Mouse (Mus musculus) heart, embryonic 14.5 days (tissue): ENCODE measurements at regions not wholly inside any gene's neighbourhood (a gene's known extent, or its start where the extent isn't known, plus 50 kb on each side); places are given as distances from the start of the nearest gene placed in this dataset.

Source experiments
- ATAC-seq: fragments of 200-750 bp; cut with Nextera tagmentation; 2 replicates; pipeline ENCODE4 v1.8.0; 2017; ENCODE audit warnings: low read depth, moderate TSS enrichment; ENCODE audit not compliant: insufficient number of reproducible peaks, insufficient read depth, low FRiP score
- H3K27ac ChIP-seq, 2 experiments: fragments of 200-500 bp in 1 of 2; fragments of 300-500 bp in 1 of 2; sonication (generic) in 1 of 2; replicated peaks in 1 of 2; 2 replicates each; pipeline ENCODE4 v1.5.1; 2012 to 2014; ENCODE audit warnings: low read depth in 2 of 2, low read length in 2 of 2, control low read depth in 1 of 2, mild to moderate bottlenecking in 1 of 2, mixed read lengths in 1 of 2; ENCODE audit not compliant: control insufficient read depth in 1 of 2, insufficient read depth in 1 of 2
- H3K27me3 ChIP-seq: fragments of 300-500 bp; sonication (generic); 2 replicates; pipeline ENCODE4 v1.6.1; 2014; ENCODE audit warnings: mild to moderate bottlenecking, low read length, control low read depth; ENCODE audit not compliant: control insufficient read depth, insufficient read depth
- H3K36me3 ChIP-seq: fragments of 300-500 bp; sonication (generic); 2 replicates; pipeline ENCODE4 v1.6.1; 2014; ENCODE audit warnings: mild to moderate bottlenecking, control low read depth, low read length, mixed read lengths; ENCODE audit not compliant: control insufficient read depth, insufficient read depth
- H3K4me1 ChIP-seq, 2 experiments: fragments of 200-500 bp in 1 of 2; fragments of 300-500 bp in 1 of 2; sonication (generic) in 1 of 2; 2 replicates each; pipeline ENCODE4 v1.6.1; 2012 to 2014; ENCODE audit warnings: low read length in 2 of 2, control low read depth in 1 of 2, mixed read lengths in 1 of 2; ENCODE audit not compliant: control insufficient read depth in 2 of 2, insufficient read depth in 2 of 2
- H3K4me2 ChIP-seq: fragments of 300-500 bp; sonication (generic); 2 replicates; pipeline ENCODE4 v1.6.1; 2014; ENCODE audit warnings: mild to moderate bottlenecking, low read length
- H3K4me3 ChIP-seq, 2 experiments: fragments of 200-500 bp in 1 of 2; fragments of 300-500 bp in 1 of 2; sonication (generic) in 1 of 2; 2 replicates each; pipeline ENCODE4 v1.5.1; 2012 to 2014; ENCODE audit warnings: low read length in 2 of 2, mild to moderate bottlenecking in 2 of 2, control low read depth in 1 of 2, low read depth in 1 of 2, moderate library complexity in 1 of 2; ENCODE audit not compliant: control insufficient read depth in 1 of 2, insufficient read depth in 1 of 2
- H3K9ac ChIP-seq: fragments of 300-500 bp; sonication (generic); 2 replicates; pipeline ENCODE4 v1.6.1; 2014; ENCODE audit warnings: mild to moderate bottlenecking, low read length
- H3K9me3 ChIP-seq: fragments of 300-500 bp; sonication (generic); 2 replicates; pipeline ENCODE4 v1.6.1; 2016; ENCODE audit warnings: low read length, control low read depth; ENCODE audit not compliant: control insufficient read depth
- WGBS: fragments of 180-500 bp; shearing (Covaris S2); extraction: QIAGEN DNeasy Blood & Tissue Kit; methylation state at CpG from one replicate; pipeline ENCODE4 v1.1.7; 2014; 5-methylcytosine and 5-hydroxymethylcytosine counted together

- Histone ChIP-seq H3K27ac (no peak overlapping the region), H3K27me3 (no peaks in the 10 kb centered on the region), H3K4me1 (no peaks in the 10 kb centered on the region), H3K9ac (no peak overlapping the region), H3K9me3 (no peaks in the 10 kb centered on the region), H3K36me3 (no peaks in the 10 kb centered on the region), H3K4me2 (no peak overlapping the region), H3K4me3 (no peak overlapping the region)
- ATAC-seq: no peak
- 77% methylated on average over 10 of the region's 10 CpGs for WGBS
These were observed 137.4 kb upstream of the Daam1 start for GRCm38 (mm10) chr12:71693346-71694038.

- Histone ChIP-seq H3K4me1 (peaks cover 0 to 3% of the 10 kb centered on the region in 2 experiments; a peak in 1 of 4 replicates), H3K4me3 (no peak overlapping the region), H3K4me2 (no peak overlapping the region), H3K9me3 (peaks cover 9% of the 10 kb centered on the region), H3K9ac (no peak overlapping the region), H3K27me3 (no peaks in the 10 kb centered on the region), H3K27ac (no peak overlapping the region), H3K36me3 (no peaks in the 10 kb centered on the region)
- WGBS: 74% methylated on average over 2 of the region's 2 CpGs
- no peak for ATAC-seq
These were observed 129.1 kb upstream of the Daam1 start for GRCm38 (mm10) chr12:71701753-71702152.

GRCm38 (mm10) chr12:71702181-71702580 is 128.7 kb upstream of the Daam1 start:
- no peak overlapping the region for H3K9ac ChIP-seq
- H3K9me3 ChIP-seq: peaks cover 9% of the 10 kb centered on the region
- no peak overlapping the region for H3K4me2 ChIP-seq
- H3K4me3 ChIP-seq: no peak overlapping the region
- 65% methylated on average over 11 of the region's 11 CpGs for WGBS
- H3K27me3 ChIP-seq: no peaks in the 10 kb centered on the region
- no peaks in the 10 kb centered on the region for H3K36me3 ChIP-seq
- H3K27ac ChIP-seq: no peak overlapping the region
- H3K4me1 ChIP-seq: peaks cover 0 to 3% of the 10 kb centered on the region in 2 experiments; a peak in 1 of 4 replicates
- no peak for ATAC-seq

DNA sequence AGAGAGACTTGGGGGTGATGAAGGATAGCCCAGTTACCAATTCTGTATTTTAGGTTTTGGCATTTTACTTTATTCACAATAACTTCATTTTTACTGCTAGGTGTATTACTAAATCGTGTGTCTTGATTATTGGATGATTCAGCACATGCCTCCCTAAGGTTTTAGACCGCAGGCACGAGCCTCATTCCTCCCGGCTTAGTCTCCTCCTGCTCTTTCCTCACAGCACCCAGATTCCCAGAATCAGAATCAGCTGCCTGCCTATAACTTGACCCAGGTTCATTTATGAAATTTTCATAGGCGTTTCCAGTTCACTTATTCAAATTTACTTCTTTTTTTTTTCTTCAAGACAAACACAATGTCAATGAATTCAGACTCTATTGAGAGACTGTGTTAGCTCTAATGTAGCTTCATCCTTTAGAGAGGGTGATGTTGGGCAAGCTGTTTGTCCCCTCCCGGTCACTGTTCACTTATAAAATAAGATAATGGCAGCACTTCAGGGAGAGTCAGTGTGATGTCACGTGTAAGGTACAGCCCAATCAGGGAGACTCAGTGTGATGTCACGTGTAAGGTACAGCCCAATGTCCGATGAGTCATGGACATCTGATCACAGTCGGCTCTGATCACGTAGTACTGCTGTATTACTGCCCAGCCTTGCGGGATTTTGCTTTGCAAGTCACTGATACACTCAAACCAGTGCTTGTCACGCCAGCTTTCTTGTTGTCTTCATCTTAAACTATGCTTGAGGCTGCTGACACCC is 127.6 kb upstream of the Daam1 start:
- no peak overlapping the region for H3K4me3 ChIP-seq
- no peaks in the 10 kb centered on the region for H3K36me3 ChIP-seq
- ATAC-seq: no peak
- peaks cover 9% of the 10 kb centered on the region for H3K9me3 ChIP-seq
- H3K4me2 ChIP-seq: no peak overlapping the region
- H3K9ac ChIP-seq: no peak overlapping the region
- peaks cover 0 to 3% of the 10 kb centered on the region in 2 experiments; a peak in 1 of 4 replicates for H3K4me1 ChIP-seq
- 82% methylated on average over 13 of the region's 13 CpGs for WGBS
- no peak overlapping the region for H3K27ac ChIP-seq
- no peaks in the 10 kb centered on the region for H3K27me3 ChIP-seq

DNA sequence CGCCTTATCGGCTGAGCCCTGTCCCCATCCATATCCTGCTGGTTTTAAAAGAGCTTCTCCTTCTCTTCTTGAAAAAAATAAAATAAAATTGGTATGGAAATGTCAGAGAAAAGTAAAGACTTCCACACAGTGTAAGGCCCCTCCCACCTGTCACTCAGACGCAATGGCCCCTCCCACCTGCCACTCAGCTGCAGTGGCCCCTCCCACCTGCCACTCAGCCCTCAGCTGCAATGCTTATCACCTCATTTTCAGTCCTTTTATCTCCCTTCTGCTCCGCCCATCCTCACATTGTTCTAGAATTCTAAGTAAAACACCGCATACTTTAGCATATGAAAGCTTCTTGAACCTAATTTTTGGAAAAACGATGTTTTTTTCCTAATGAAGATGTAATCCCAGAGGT is 126.4 kb upstream of the Daam1 start:
- Histone ChIP-seq H3K9ac (no peak overlapping the region), H3K9me3 (peaks cover 2% of the 10 kb centered on the region), H3K27me3 (no peaks in the 10 kb centered on the region), H3K4me2 (no peak overlapping the region), H3K36me3 (no peaks in the 10 kb centered on the region), H3K4me3 (no peak overlapping the region), H3K4me1 (peaks cover 0 to 3% of the 10 kb centered on the region in 2 experiments; a peak in 1 of 4 replicates), H3K27ac (no peak overlapping the region)
- ATAC-seq: no peak
- WGBS: 72% methylated on average over 6 of the region's 6 CpGs

DNA sequence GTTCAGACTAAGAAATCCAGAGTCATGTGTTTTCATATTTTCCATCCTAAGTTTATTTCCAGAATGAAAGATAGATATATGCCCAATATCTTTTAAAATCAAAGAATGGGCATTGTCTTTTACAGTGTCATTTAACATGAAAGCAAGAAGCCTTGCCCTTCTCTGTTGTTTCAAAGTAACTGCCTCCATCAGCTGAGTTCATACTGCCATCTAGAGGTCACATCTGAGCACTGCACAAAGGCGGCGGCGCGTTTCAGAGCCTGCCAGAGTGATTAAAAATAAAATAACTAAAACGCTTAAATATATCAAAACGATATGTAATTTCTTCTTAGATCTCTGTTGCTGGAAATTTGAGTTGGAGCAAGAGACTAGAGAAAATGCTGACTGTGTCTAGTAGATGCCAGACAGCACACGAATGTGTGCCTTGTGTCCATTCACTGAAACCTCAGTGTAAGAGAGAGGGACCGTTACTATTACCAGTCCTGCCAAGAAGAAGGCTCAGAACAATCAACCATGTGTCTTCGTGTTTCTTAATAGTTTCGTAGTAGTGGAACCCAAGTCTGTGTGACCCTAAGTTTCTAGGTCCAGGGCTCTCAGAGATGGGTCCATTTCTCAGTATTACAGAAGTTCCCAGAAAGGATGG is 123.0 kb upstream of the Daam1 start:
- H3K9me3 ChIP-seq: no peaks in the 10 kb centered on the region
- ATAC-seq: no peak
- peaks cover 0 to 6% of the 10 kb centered on the region in 2 experiments; a peak in 1 of 4 replicates for H3K4me1 ChIP-seq
- no peak overlapping the region for H3K4me3 ChIP-seq
- H3K36me3 ChIP-seq: no peaks in the 10 kb centered on the region
- H3K9ac ChIP-seq: no peak overlapping the region
- WGBS: 20% methylated on average over 10 of the region's 10 CpGs
- no peaks in the 10 kb centered on the region for H3K27me3 ChIP-seq
- H3K27ac ChIP-seq: no peak overlapping the region
- 0 out of 2 replicates have a peak overlapping the region, but pooled peaks have one; percentile 16 for H3K4me2 ChIP-seq

DNA sequence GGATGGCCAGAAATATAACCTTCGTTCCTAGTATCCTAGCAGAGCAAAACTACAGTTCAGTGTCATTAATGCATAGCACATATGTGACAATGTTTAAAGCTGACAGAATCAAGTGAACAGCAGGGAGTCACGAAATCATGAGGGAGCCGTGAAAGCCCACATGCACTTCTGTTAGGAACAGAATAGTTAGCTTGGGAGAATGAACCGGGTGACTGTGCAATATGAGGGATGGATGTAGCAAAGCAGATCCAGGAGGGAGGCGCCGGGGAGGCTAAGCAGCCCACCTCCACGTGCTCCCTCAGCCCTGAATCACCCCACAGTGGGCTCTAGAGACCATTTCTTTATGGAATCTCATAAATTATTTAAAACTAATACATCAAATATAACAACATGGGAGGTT is 116.3 kb upstream of the Daam1 start:
- no peak for ATAC-seq
- WGBS: 84% methylated on average over 7 of the region's 7 CpGs
- H3K27ac ChIP-seq: no peak overlapping the region
- no peaks in the 10 kb centered on the region for H3K27me3 ChIP-seq
- H3K9ac ChIP-seq: no peak overlapping the region
- no peaks in the 10 kb centered on the region for H3K9me3 ChIP-seq
- H3K4me1 ChIP-seq: peaks cover 0 to 10% of the 10 kb centered on the region in 2 experiments; a peak in 3 of 4 replicates
- H3K4me3 ChIP-seq: no peak overlapping the region
- no peaks in the 10 kb centered on the region for H3K36me3 ChIP-seq
- no peak overlapping the region for H3K4me2 ChIP-seq
